8 mouse cellular contexts compared by ENCODE assay signal in the genomic region with DNA sequence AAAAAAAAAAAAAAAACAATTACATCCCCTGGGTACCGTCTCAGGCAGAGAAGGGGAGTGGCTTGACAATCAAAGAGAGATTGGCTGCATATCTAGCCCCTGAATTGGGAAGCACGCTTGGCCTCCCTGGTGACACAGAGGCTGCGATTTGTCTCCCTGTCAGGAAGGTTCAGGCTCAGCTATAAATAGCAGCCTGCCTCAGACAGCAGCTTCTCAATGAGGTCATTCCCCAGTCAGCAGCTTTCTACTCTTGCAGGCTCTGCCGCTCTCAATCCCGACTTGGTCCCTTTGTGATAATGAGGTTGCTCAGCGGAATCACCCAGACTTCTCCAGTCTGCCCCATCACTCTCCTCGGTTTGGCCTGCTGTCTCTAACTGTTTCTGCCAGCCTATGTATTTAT. TPM values are rescaled to one million over a fixed set of nuclear protein-coding genes. Genes with fewer than 3 reads are reported as not detected.
DNase-seq lines count a peak whose midpoint lies in the region; ATAC-seq and TF ChIP-seq lines count a peak whose summit lies in the region.

No protein-coding gene starts in this region.

- H3K4me3 ChIP-seq in layer of hippocampus, adult 2 months = no peak overlapping the region
- H3K4me3 ChIP-seq in forebrain, embryonic 15.5 days = no peak overlapping the region
- H3K4me3 ChIP-seq in hindbrain, embryonic 15.5 days = no peak overlapping the region

- peak; percentile 53; the same call in 1 of the 2 replicates for ATAC-seq in forebrain, embryonic 15.5 days (replicated peaks)
- peak; percentile 82 for ATAC-seq in hindbrain, embryonic 15.5 days (ENCODE audit: low FRiP score, low read depth)

- peak; percentile 63 for DNase-seq in layer of hippocampus, adult 9-11 months
- DNase-seq in layer of hippocampus, adult 2 months (ENCODE audit: low spot score in 2 of 2) = no peak
- DNase-seq in adrenal gland, postnatal 25 days = peak; percentile 47
- DNase-seq in retina, embryonic 14.5 days (ENCODE audit: low spot score) = peak; percentile 81
- DNase-seq in spleen, postnatal 14 days (ENCODE audit: low spot score in 2 of 2) = no peak
- DNase-seq in spleen, adult 12 weeks (ENCODE audit: low spot score) = no peak

- peak overlapping the region; percentile 16; the same call in 1 of the 2 replicates for H3K9ac ChIP-seq in forebrain, embryonic 15.5 days (replicated peaks)
- no peak overlapping the region for H3K9ac ChIP-seq in hindbrain, embryonic 15.5 days

- no peaks in the 10 kb centered on the region for H3K36me3 ChIP-seq in forebrain, embryonic 15.5 days
- no peaks in the 10 kb centered on the region for H3K36me3 ChIP-seq in hindbrain, embryonic 15.5 days

- H3K4me2 ChIP-seq in forebrain, embryonic 15.5 days (replicated peaks) = no peak overlapping the region
- H3K4me2 ChIP-seq in hindbrain, embryonic 15.5 days = peak overlapping the region; percentile 31

- H3K9me3 ChIP-seq in forebrain, embryonic 15.5 days = no peaks in the 10 kb centered on the region
- no peaks in the 10 kb centered on the region for H3K9me3 ChIP-seq in hindbrain, embryonic 15.5 days

- H3K4me1 ChIP-seq in forebrain, embryonic 15.5 days = peaks cover 17% of the 10 kb centered on the region
- peaks cover 12% of the 10 kb centered on the region for H3K4me1 ChIP-seq in hindbrain, embryonic 15.5 days (replicated peaks)

- no peaks in the 10 kb centered on the region for H3K27me3 ChIP-seq in forebrain, embryonic 15.5 days
- no peaks in the 10 kb centered on the region for H3K27me3 ChIP-seq in hindbrain, embryonic 15.5 days

- 9% methylated on average over 7 of the region's 7 CpGs for WGBS in forebrain, embryonic 15.5 days
- 13% methylated on average over 7 of the region's 7 CpGs for WGBS in hindbrain, embryonic 15.5 days

- no peak overlapping the region for H3K27ac ChIP-seq in layer of hippocampus, adult 2 months
- H3K27ac ChIP-seq in forebrain, embryonic 15.5 days (replicated peaks) = peak overlapping the region; percentile 70
- peak overlapping the region; percentile 76 for H3K27ac ChIP-seq in hindbrain, embryonic 15.5 days (replicated peaks)

- no peak for TF ChIP-seq CTCF in layer of hippocampus, adult 2 months (conservative IDR thresholded peaks at IDR 0.05)

RNA-seq across cellular contexts. Expression of a gene that starts 12.7 kb away (rescaled TPM):
- total RNA-seq in layer of hippocampus, adult 2 months (2021) = 1 to 10 TPM; 2.9 to 3.1 TPM
- 2.2 and 3.0 TPM in 2 replicates for total RNA-seq in adrenal gland, postnatal 25 days (2021)
- polyA plus RNA-seq in forebrain, embryonic 15.5 days (2015; fragmentation: Nextera tagmentation; extraction: Ambion mirVana) = 23.9 and 26.0 TPM in 2 replicates
- 28.5 and 29.6 TPM in 2 replicates for polyA plus RNA-seq in hindbrain, embryonic 15.5 days (2015; fragmentation: Nextera tagmentation; extraction: Ambion mirVana)

RNA-seq across cellular contexts. Expression of a gene that starts 28.6 kb away (rescaled TPM):
- under 1 TPM; 0.27 to 0.54 TPM for total RNA-seq in layer of hippocampus, adult 2 months (2021)
- total RNA-seq in adrenal gland, postnatal 25 days (2021) = 0.24 TPM in 1 of 2 replicates, not detected in the other
- polyA plus RNA-seq in forebrain, embryonic 15.5 days (2015; fragmentation: Nextera tagmentation; extraction: Ambion mirVana) = 0.18 and 0.46 TPM in 2 replicates
- 1.1 and 1.8 TPM in 2 replicates for polyA plus RNA-seq in hindbrain, embryonic 15.5 days (2015; fragmentation: Nextera tagmentation; extraction: Ambion mirVana)

RNA-seq across cellular contexts. Expression of a gene that starts 58.3 kb away (rescaled TPM):
- 10 to 100 TPM; 10.7 to 13.4 TPM for total RNA-seq in layer of hippocampus, adult 2 months (2021)
- 13.8 and 14.6 TPM in 2 replicates for total RNA-seq in adrenal gland, postnatal 25 days (2021)
- 32.0 and 32.1 TPM in 2 replicates for polyA plus RNA-seq in forebrain, embryonic 15.5 days (2015; fragmentation: Nextera tagmentation; extraction: Ambion mirVana)
- polyA plus RNA-seq in hindbrain, embryonic 15.5 days (2015; fragmentation: Nextera tagmentation; extraction: Ambion mirVana) = 35.6 and 40.2 TPM in 2 replicates

RNA-seq across cellular contexts. Expression of a gene that starts 58.5 kb away (rescaled TPM):
- 10 to 100 TPM; 49.6 to 51.6 TPM for total RNA-seq in layer of hippocampus, adult 2 months (2021)
- total RNA-seq in adrenal gland, postnatal 25 days (2021) = 44.7 and 55.0 TPM in 2 replicates
- 56.7 and 59.2 TPM in 2 replicates for polyA plus RNA-seq in forebrain, embryonic 15.5 days (2015; fragmentation: Nextera tagmentation; extraction: Ambion mirVana)
- polyA plus RNA-seq in hindbrain, embryonic 15.5 days (2015; fragmentation: Nextera tagmentation; extraction: Ambion mirVana) = 61.8 and 66.1 TPM in 2 replicates

Comparison
In these comparisons a context has a peak if more than half of its experiments do, and no peak if none do; other contexts are left out.
1. DNase-seq: peak in layer of hippocampus, adult 9-11 months (single experiment), adrenal gland, postnatal 25 days (single experiment) and retina, embryonic 14.5 days (single experiment); none in layer of hippocampus, adult 2 months (0 of 2), spleen, postnatal 14 days (0 of 2) and spleen, adult 12 weeks (single experiment).